In the genomic region with DNA sequence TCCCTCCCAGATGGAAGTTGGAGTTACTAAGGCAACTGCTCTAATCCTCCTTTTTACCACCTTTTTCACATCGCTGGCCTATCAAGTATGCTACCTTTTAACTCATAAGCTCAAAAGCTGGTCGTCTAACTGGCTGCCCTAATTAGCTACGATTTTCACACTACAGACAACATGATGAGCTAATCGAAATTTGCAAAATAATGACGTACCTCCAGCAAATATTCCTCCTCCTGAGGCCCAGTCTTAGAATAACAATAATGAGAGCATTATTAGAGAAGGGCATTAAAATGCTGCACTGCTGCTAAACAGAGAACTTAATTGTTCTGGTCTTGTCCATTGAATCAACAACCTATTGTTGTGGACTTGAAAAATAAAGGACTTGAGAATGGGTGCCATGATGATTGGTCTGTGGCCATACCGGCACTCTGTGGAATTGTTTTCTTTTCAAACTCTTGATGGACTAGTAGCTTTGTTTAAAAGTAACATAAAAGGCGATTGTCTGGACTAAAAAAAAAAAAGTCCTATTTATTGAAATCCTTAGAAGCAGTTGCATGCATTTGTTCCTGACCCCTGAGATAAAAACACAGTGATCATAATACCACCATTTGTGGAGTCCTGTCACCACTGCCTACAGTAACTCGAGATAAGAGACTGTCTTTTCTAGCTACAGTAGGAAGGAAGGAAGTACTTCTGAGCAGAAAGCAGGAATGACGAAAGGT, we compare ENCODE assay signal across 10 mouse cellular contexts.
DNase-seq lines count a peak whose midpoint lies in the region; ATAC-seq lines count a peak whose summit lies in the region.
"Had no signal": no experiment of that assay in that cellular context is flagged by ENCODE, and none has a peak within 500 bp of the region (broad histone marks: within the 10 kb centered on the region; RNA-seq: fewer than 3 reads in every experiment).

No protein-coding gene starts in this region.

- no peaks in the 10 kb centered on the region for H3K36me3 ChIP-seq in kidney, embryonic 16.5 days (ENCODE audit: insufficient read depth, low read length)
- H3K36me3 ChIP-seq in forebrain, embryonic 14.5 days (ENCODE audit: control insufficient read depth, insufficient read depth, low read length): no peaks in the 10 kb centered on the region
- H3K36me3 ChIP-seq in midbrain, embryonic 11.5 days (ENCODE audit: control insufficient read depth, insufficient read depth, low read length): no peaks in the 10 kb centered on the region
- H3K36me3 ChIP-seq: heart, embryonic 12.5 days had no signal

- DNase-seq in kidney, adult 9 months: no peak
- DNase-seq in R1 (ENCODE audit: low read depth, low spot score): peak; percentile 69
- DNase-seq in forebrain, embryonic 14.5 days (ENCODE audit: low spot score): peak; percentile 93
- DNase-seq in midbrain, embryonic 11.5 days (ENCODE audit: low spot score, missing footprints): peak; percentile 93
- DNase-seq in adrenal gland, adult 8-10 months: no peak
- no peak for DNase-seq in testis, postnatal 14 days (ENCODE audit: low spot score)
- DNase-seq in c-Kit-positive CD71-positive TER-119-positive erythroid progenitor cells, embryonic 14.5 days (ENCODE audit: low spot score): no peak
- DNase-seq: lung, adult 18-20 months had no signal

- no peaks in the 10 kb centered on the region for H3K27me3 ChIP-seq in kidney, embryonic 16.5 days (ENCODE audit: insufficient read depth, low read length)
- no peaks in the 10 kb centered on the region for H3K27me3 ChIP-seq in forebrain, embryonic 14.5 days (replicated peaks; ENCODE audit: control insufficient read depth, insufficient read depth, low read length)
- H3K27me3 ChIP-seq in midbrain, embryonic 11.5 days (ENCODE audit: control insufficient read depth, insufficient read depth, low read length): no peaks in the 10 kb centered on the region
- H3K27me3 ChIP-seq: heart, embryonic 12.5 days had no signal

- H3K9me3 ChIP-seq in kidney, embryonic 16.5 days (ENCODE audit: low read length): no peaks in the 10 kb centered on the region
- H3K9me3 ChIP-seq in forebrain, embryonic 14.5 days (replicated peaks; ENCODE audit: control insufficient read depth, low read length): no peaks in the 10 kb centered on the region
- no peaks in the 10 kb centered on the region for H3K9me3 ChIP-seq in midbrain, embryonic 11.5 days (ENCODE audit: control insufficient read depth, low read length)
- H3K9me3 ChIP-seq: heart, embryonic 12.5 days had no signal

- H3K4me2 ChIP-seq in kidney, embryonic 16.5 days (replicated peaks; ENCODE audit: low read depth, low read length): no peak overlapping the region
- H3K4me2 ChIP-seq in forebrain, embryonic 14.5 days (ENCODE audit: low read length): 0 out of 2 replicates have a peak overlapping the region, but pooled peaks have one; percentile 42
- H3K4me2 ChIP-seq in midbrain, embryonic 11.5 days: peak overlapping the region; percentile 5; the same call in 1 of the 2 replicates
- H3K4me2 ChIP-seq: heart, embryonic 12.5 days had no signal

- ATAC-seq in kidney, embryonic 16.5 days (ENCODE audit: low FRiP score, low TSS enrichment): no peak
- ATAC-seq in forebrain, embryonic 14.5 days: peak; percentile 84
- ATAC-seq in midbrain, embryonic 11.5 days (ENCODE audit: low FRiP score): peak; percentile 86

- peaks cover 25% of the 10 kb centered on the region for H3K4me1 ChIP-seq in kidney, embryonic 16.5 days (ENCODE audit: insufficient read depth, low read length)
- H3K4me1 ChIP-seq in forebrain, embryonic 14.5 days (ENCODE audit: control insufficient read depth, insufficient read depth, low read length): peaks cover 41% of the 10 kb centered on the region
- peaks cover 34% of the 10 kb centered on the region for H3K4me1 ChIP-seq in midbrain, embryonic 11.5 days (ENCODE audit: control insufficient read depth, insufficient read depth, low read length)

- 36% methylated on average over 9 of the region's 9 CpGs for WGBS in kidney, embryonic 16.5 days
- WGBS in forebrain, embryonic 14.5 days: 2% methylated on average over 9 of the region's 9 CpGs
- WGBS in midbrain, embryonic 11.5 days: 5% methylated on average over 9 of the region's 9 CpGs

- H3K4me3 ChIP-seq in kidney, embryonic 16.5 days (ENCODE audit: low read length): no peak overlapping the region
- no peak overlapping the region for H3K4me3 ChIP-seq in forebrain, embryonic 14.5 days (ENCODE audit: low read depth, low read length)
- H3K4me3 ChIP-seq in midbrain, embryonic 11.5 days (ENCODE audit: low read depth, low read length): no peak overlapping the region
- H3K4me3 ChIP-seq: heart, embryonic 12.5 days had no signal

- H3K9ac ChIP-seq in kidney, embryonic 16.5 days (replicated peaks; ENCODE audit: low read length): no peak overlapping the region
- H3K9ac ChIP-seq in forebrain, embryonic 14.5 days (ENCODE audit: low read length): no peak overlapping the region
- H3K9ac ChIP-seq in midbrain, embryonic 11.5 days (ENCODE audit: low read length): no peak overlapping the region
- H3K9ac ChIP-seq: heart, embryonic 12.5 days had no signal

- H3K27ac ChIP-seq in kidney, embryonic 16.5 days (ENCODE audit: low read length): peak overlapping the region; percentile 13; the same call in 1 of the 2 replicates
- H3K27ac ChIP-seq in forebrain, embryonic 14.5 days (ENCODE audit: low read depth, low read length): peak overlapping the region; percentile 75
- peak overlapping the region; percentile 28; the same call in 1 of the 2 replicates for H3K27ac ChIP-seq in midbrain, embryonic 11.5 days (ENCODE audit: low read depth, low read length)

Comparison
In these comparisons a context has a peak if more than half of its experiments do, and no peak if none do; other contexts are left out.
1. H3K27ac ChIP-seq: peak in every context shown above with its lines; median percentile 75 in forebrain, embryonic 14.5 days; 28 in midbrain, embryonic 11.5 days; 13 in kidney, embryonic 16.5 days.
2. DNase-seq: peak in R1 (single experiment), forebrain, embryonic 14.5 days (single experiment) and midbrain, embryonic 11.5 days (single experiment); none in kidney, adult 9 months (single experiment), adrenal gland, adult 8-10 months (single experiment), testis, postnatal 14 days (single experiment) and c-Kit-positive CD71-positive TER-119-positive erythroid progenitor cells, embryonic 14.5 days (single experiment).